Mouse (Mus musculus) kidney, adult 2 months (tissue): ENCODE results near the gene Nav3.

ENCODE experiments used
- CTCF ChIP-seq: fragments of 200-500 bp; conservative IDR thresholded peaks from 2 replicates; pipeline ENCODE4 v1.5.1; 2011; ENCODE audit warnings: low read depth, mild to moderate bottlenecking, control low read depth, low read length, moderate library complexity, mixed read lengths; ENCODE audit not compliant: insufficient read depth, insufficient read length
- POLR2A ChIP-seq: fragments of 200-500 bp; IDR thresholded peaks from one replicate; pipeline ENCODE4 v1.6.1; 2011; ENCODE audit warnings: low read depth, low read length, control low read depth

- TF ChIP-seq CTCF (no peak), POLR2A (no peak)
Measured at GRCm38 (mm10) chr10:110160894-110161293, 295.1 kb downstream of the Nav3 start.
